Mouse (Mus musculus): Measurements from ENCODE around the gene Celsr1. TPM values are rescaled to one million over a fixed set of nuclear protein-coding genes. Genes with fewer than 3 reads are reported as not detected.

The Celsr1 gene
- polyA plus RNA-seq, 1 experiment: 0.06 TPM

DNA sequence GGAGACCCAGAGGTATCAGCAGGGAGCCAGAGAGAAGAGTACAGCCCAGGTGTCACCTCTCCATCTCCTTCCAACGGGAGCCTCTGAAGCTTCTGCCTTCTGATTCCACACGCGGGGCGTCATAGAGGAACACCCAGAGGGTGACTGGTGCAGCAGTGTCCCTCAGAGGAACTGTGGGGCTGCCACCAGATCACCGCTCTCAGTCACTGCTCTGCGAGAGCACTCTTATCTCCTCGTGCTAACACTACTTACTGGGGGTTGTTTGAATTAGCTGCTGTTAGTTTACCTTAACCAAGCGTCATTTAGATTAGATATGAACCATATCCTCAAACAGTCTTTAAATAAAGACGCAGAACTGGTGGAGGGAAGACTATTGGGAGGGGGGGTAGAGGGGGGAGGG is 12.3 kb downstream of the Celsr1 start:
- H3K36me3 ChIP-seq (ENCODE audit: control insufficient read depth, insufficient read depth): no peaks in the 10 kb centered on the region
- H3K4me3 ChIP-seq: no peak overlapping the region
- peaks cover 31% of the 10 kb centered on the region for H3K27me3 ChIP-seq (ENCODE audit: control insufficient read depth, insufficient read depth, insufficient read length)
- TF ChIP-seq POLR2A (IDR thresholded peaks at IDR 0.05; ENCODE audit: insufficient read length, low read depth) (no peak), POLR2AphosphoS2 (IDR thresholded peaks at IDR 0.05; ENCODE audit: insufficient read length, low read depth) (no peak), MAX (IDR thresholded peaks at IDR 0.05; ENCODE audit: low read depth) (no peak), CEBPB (IDR thresholded peaks at IDR 0.05; ENCODE audit: insufficient read depth, poor library complexity, severe bottlenecking) (no peak), E2F4 (IDR thresholded peaks at IDR 0.05; ENCODE audit: insufficient read depth) (no peak), SRF (IDR thresholded peaks at IDR 0.05; ENCODE audit: control insufficient read depth, insufficient read length, low read depth) (no peak), TCF12 (IDR thresholded peaks at IDR 0.05; ENCODE audit: insufficient read depth, poor library complexity, severe bottlenecking) (no peak), USF1 (IDR thresholded peaks at IDR 0.05; ENCODE audit: low read depth) (no peak), REST (IDR thresholded peaks at IDR 0.05; ENCODE audit: insufficient read depth, insufficient read length) (no peak), TCF3 (IDR thresholded peaks at IDR 0.05; ENCODE audit: insufficient read length, low read depth) (no peak), MYOG (IDR thresholded peaks at IDR 0.05; ENCODE audit: control insufficient read depth in 1 of 3, insufficient read depth in 1 of 3, insufficient read length in 2 of 3, low read depth in 2 of 3) (no peak), MYOD1 (IDR thresholded peaks at IDR 0.05; ENCODE audit: control insufficient read depth in 1 of 3, insufficient read length in 2 of 3, low read depth in 2 of 3) (no peak)
- no peak overlapping the region for H3ac ChIP-seq (ENCODE audit: control insufficient read depth, insufficient read length)
- no peaks in the 10 kb centered on the region for H3K79me2 ChIP-seq (ENCODE audit: control insufficient read depth, insufficient read depth)
- no peak overlapping the region for H3K4me2 ChIP-seq (ENCODE audit: low read depth)

- no peak for TF ChIP-seq CEBPB (IDR thresholded peaks at IDR 0.05; ENCODE audit: insufficient read depth, poor library complexity, severe bottlenecking)
- TF ChIP-seq TCF3 (IDR thresholded peaks at IDR 0.05; ENCODE audit: insufficient read length, low read depth): no peak
- no peak for TF ChIP-seq E2F4 (IDR thresholded peaks at IDR 0.05; ENCODE audit: insufficient read depth)
- Histone ChIP-seq H3K36me3 (ENCODE audit: control insufficient read depth, insufficient read depth) (no peaks in the 10 kb centered on the region), H3K27me3 (ENCODE audit: control insufficient read depth, insufficient read depth, insufficient read length) (peaks cover 23% of the 10 kb centered on the region), H3K4me3 (no peak overlapping the region), H3K4me2 (ENCODE audit: low read depth) (no peak overlapping the region), H3K79me2 (ENCODE audit: control insufficient read depth, insufficient read depth) (no peaks in the 10 kb centered on the region), H3ac (ENCODE audit: control insufficient read depth, insufficient read length) (no peak overlapping the region)
These were observed 13.6 kb downstream of the Celsr1 start for GRCm38 (mm10) chr15:86020008-86020407.

- TF ChIP-seq USF1 (IDR thresholded peaks at IDR 0.05; ENCODE audit: low read depth): no peak
- TF ChIP-seq REST (IDR thresholded peaks at IDR 0.05; ENCODE audit: insufficient read depth, insufficient read length): no peak
- TF ChIP-seq POLR2AphosphoS2 (IDR thresholded peaks at IDR 0.05; ENCODE audit: insufficient read length, low read depth): no peak
- TF ChIP-seq SRF (IDR thresholded peaks at IDR 0.05; ENCODE audit: control insufficient read depth, insufficient read length, low read depth): no peak
- TF ChIP-seq MAX (IDR thresholded peaks at IDR 0.05; ENCODE audit: low read depth): no peak
- no peak for TF ChIP-seq MYOG (IDR thresholded peaks at IDR 0.05; ENCODE audit: control insufficient read depth in 1 of 3, insufficient read depth in 1 of 3, insufficient read length in 2 of 3, low read depth in 2 of 3)
- TF ChIP-seq MYOD1 (IDR thresholded peaks at IDR 0.05; ENCODE audit: control insufficient read depth in 1 of 3, insufficient read length in 2 of 3, low read depth in 2 of 3): no peak
- TF ChIP-seq E2F4 (IDR thresholded peaks at IDR 0.05; ENCODE audit: insufficient read depth): no peak
- TF ChIP-seq CEBPB (IDR thresholded peaks at IDR 0.05; ENCODE audit: insufficient read depth, poor library complexity, severe bottlenecking): no peak
- TF ChIP-seq TCF3 (IDR thresholded peaks at IDR 0.05; ENCODE audit: insufficient read length, low read depth): no peak
- TF ChIP-seq POLR2A (IDR thresholded peaks at IDR 0.05; ENCODE audit: insufficient read length, low read depth): no peak
- no peak for TF ChIP-seq TCF12 (IDR thresholded peaks at IDR 0.05; ENCODE audit: insufficient read depth, poor library complexity, severe bottlenecking)
- Histone ChIP-seq H3ac (ENCODE audit: control insufficient read depth, insufficient read length) (no peak overlapping the region), H3K79me2 (ENCODE audit: control insufficient read depth, insufficient read depth) (no peaks in the 10 kb centered on the region), H3K36me3 (ENCODE audit: control insufficient read depth, insufficient read depth) (no peaks in the 10 kb centered on the region), H3K4me2 (ENCODE audit: low read depth) (no peak overlapping the region), H3K27me3 (ENCODE audit: control insufficient read depth, insufficient read depth, insufficient read length) (peaks cover 23% of the 10 kb centered on the region), H3K4me3 (no peak overlapping the region)
These were observed 14.6 kb downstream of the Celsr1 start for GRCm38 (mm10) chr15:86018753-86019512.

DNA sequence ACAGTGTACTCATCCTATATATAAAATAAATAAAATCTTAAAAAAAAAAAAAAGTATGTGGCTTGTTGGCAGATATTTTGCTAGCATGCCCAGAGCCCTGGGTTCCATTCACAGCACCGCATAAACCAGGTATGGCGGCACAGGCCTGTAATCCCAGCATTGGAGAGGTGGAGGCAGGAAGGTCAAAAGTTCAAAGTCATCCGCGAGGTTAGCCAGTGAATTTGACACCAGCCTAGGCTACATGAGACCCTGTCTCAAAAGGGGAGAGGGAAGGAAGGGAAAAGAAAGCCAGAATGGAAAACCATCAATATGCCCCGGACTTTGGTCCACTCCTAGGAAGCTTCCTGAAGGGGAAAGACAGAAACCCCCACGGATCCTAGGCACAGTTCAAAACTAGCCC is 16.2 kb downstream of the Celsr1 start:
- TF ChIP-seq E2F4 (IDR thresholded peaks at IDR 0.05; ENCODE audit: insufficient read depth): no peak
- TF ChIP-seq MAX (IDR thresholded peaks at IDR 0.05; ENCODE audit: low read depth): no peak
- no peak for TF ChIP-seq REST (IDR thresholded peaks at IDR 0.05; ENCODE audit: insufficient read depth, insufficient read length)
- no peak for TF ChIP-seq MYOD1 (IDR thresholded peaks at IDR 0.05; ENCODE audit: control insufficient read depth in 1 of 3, insufficient read length in 2 of 3, low read depth in 2 of 3)
- TF ChIP-seq USF1 (IDR thresholded peaks at IDR 0.05; ENCODE audit: low read depth): no peak
- TF ChIP-seq CEBPB (IDR thresholded peaks at IDR 0.05; ENCODE audit: insufficient read depth, poor library complexity, severe bottlenecking): no peak
- no peak for TF ChIP-seq SRF (IDR thresholded peaks at IDR 0.05; ENCODE audit: control insufficient read depth, insufficient read length, low read depth)
- TF ChIP-seq POLR2A (IDR thresholded peaks at IDR 0.05; ENCODE audit: insufficient read length, low read depth): no peak
- no peak for TF ChIP-seq TCF12 (IDR thresholded peaks at IDR 0.05; ENCODE audit: insufficient read depth, poor library complexity, severe bottlenecking)
- no peak for TF ChIP-seq TCF3 (IDR thresholded peaks at IDR 0.05; ENCODE audit: insufficient read length, low read depth)
- no peak for TF ChIP-seq POLR2AphosphoS2 (IDR thresholded peaks at IDR 0.05; ENCODE audit: insufficient read length, low read depth)
- TF ChIP-seq MYOG (IDR thresholded peaks at IDR 0.05; ENCODE audit: control insufficient read depth in 1 of 3, insufficient read depth in 1 of 3, insufficient read length in 2 of 3, low read depth in 2 of 3): no peak

More for the DNA sequence above, 16.2 kb downstream of the Celsr1 start:
- H3K36me3 ChIP-seq (ENCODE audit: control insufficient read depth, insufficient read depth): no peaks in the 10 kb centered on the region
- H3K4me2 ChIP-seq (ENCODE audit: low read depth): no peak overlapping the region
- no peak overlapping the region for H3ac ChIP-seq (ENCODE audit: control insufficient read depth, insufficient read length)
- H3K27me3 ChIP-seq (ENCODE audit: control insufficient read depth, insufficient read depth, insufficient read length): peaks cover 7% of the 10 kb centered on the region
- H3K4me3 ChIP-seq: no peak overlapping the region
- no peaks in the 10 kb centered on the region for H3K79me2 ChIP-seq (ENCODE audit: control insufficient read depth, insufficient read depth)

Data from myocyte (in vitro differentiated cells).